Comparison of ENCODE assay signal across 11 mouse cellular contexts in the genomic region with DNA sequence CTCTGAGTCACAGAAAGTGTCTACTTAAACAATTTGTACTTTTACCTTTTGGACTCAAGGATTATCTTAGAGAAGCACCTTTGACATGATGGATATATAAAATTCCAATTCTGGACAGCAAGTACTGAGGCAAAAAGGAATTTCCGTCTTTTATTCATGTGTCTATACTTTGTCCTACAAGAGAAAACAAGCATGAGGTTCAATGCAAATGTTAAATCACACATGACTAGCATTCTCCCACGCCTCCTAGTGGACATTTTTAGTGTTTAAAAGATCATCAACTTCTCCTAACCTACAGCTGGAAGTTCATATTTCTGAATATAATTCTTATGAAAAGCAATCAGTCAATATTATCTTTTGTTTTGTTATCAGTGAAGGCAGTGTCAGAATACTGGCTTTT. TPM values are rescaled to one million over a fixed set of nuclear protein-coding genes. Genes with fewer than 3 reads are reported as not detected.
DNase-seq lines count a peak whose midpoint lies in the region; ATAC-seq and TF ChIP-seq lines count a peak whose summit lies in the region.
"Had no signal": no experiment of that assay in that cellular context is flagged by ENCODE, and none has a peak within 500 bp of the region (broad histone marks: within the 10 kb centered on the region; RNA-seq: fewer than 3 reads in every experiment).

No protein-coding gene starts in this region.

- no peaks in the 10 kb centered on the region for H3K27me3 ChIP-seq in forebrain, embryonic 14.5 days (replicated peaks; ENCODE audit: control insufficient read depth, insufficient read depth, low read length)
- no peaks in the 10 kb centered on the region for H3K27me3 ChIP-seq in forebrain, embryonic 10.5 days (ENCODE audit: poor library complexity, severe bottlenecking)
- H3K27me3 ChIP-seq in liver, embryonic 14.5 days (ENCODE audit: control insufficient read depth, insufficient read depth, low read length) = no peaks in the 10 kb centered on the region
- no peaks in the 10 kb centered on the region for H3K27me3 ChIP-seq in liver, embryonic 12.5 days (replicated peaks)

- H3K4me3 ChIP-seq in forebrain, embryonic 14.5 days (ENCODE audit: low read depth, low read length) = no peak overlapping the region
- H3K4me3 ChIP-seq in forebrain, embryonic 10.5 days = no peak overlapping the region
- H3K4me3 ChIP-seq in liver, embryonic 14.5 days (ENCODE audit: insufficient read depth in 1 of 2, low read depth in 2 of 2, low read length in 2 of 2) = no peak overlapping the region
- H3K4me3 ChIP-seq in liver, embryonic 12.5 days = no peak overlapping the region
- H3K4me3 ChIP-seq: myocyte had no signal

- no peak for ATAC-seq in forebrain, embryonic 14.5 days
- no peak for ATAC-seq in liver, embryonic 14.5 days (ENCODE audit: insufficient read depth)
- no peak for ATAC-seq in liver, embryonic 12.5 days
- peak; percentile 83 for ATAC-seq in megakaryocyte progenitor cell, adult 5-6 weeks (replicated peaks; ENCODE audit: poor library complexity)

- H3K36me3 ChIP-seq in forebrain, embryonic 14.5 days (ENCODE audit: control insufficient read depth, insufficient read depth, low read length) = peaks cover 4% of the 10 kb centered on the region
- peaks cover 57% of the 10 kb centered on the region for H3K36me3 ChIP-seq in forebrain, embryonic 10.5 days (replicated peaks)
- H3K36me3 ChIP-seq in liver, embryonic 14.5 days (replicated peaks; ENCODE audit: control insufficient read depth, insufficient read depth, low read depth) = peaks cover 9% of the 10 kb centered on the region
- H3K36me3 ChIP-seq in liver, embryonic 12.5 days = peaks cover 60% of the 10 kb centered on the region

- H3K4me2 ChIP-seq in forebrain, embryonic 14.5 days (ENCODE audit: low read length) = no peak overlapping the region
- H3K4me2 ChIP-seq in liver, embryonic 14.5 days (ENCODE audit: low read depth) = no peak overlapping the region
- H3K4me2 ChIP-seq in liver, embryonic 12.5 days = no peak overlapping the region

- H3K27ac ChIP-seq in forebrain, embryonic 14.5 days (ENCODE audit: low read depth, low read length) = no peak overlapping the region
- no peak overlapping the region for H3K27ac ChIP-seq in forebrain, embryonic 10.5 days
- H3K27ac ChIP-seq in liver, embryonic 14.5 days = no peak overlapping the region
- no peak overlapping the region for H3K27ac ChIP-seq in liver, embryonic 12.5 days

- 25% methylated on average over 2 of the region's 2 CpGs for WGBS in forebrain, embryonic 14.5 days
- 45% methylated on average over 2 of the region's 2 CpGs for WGBS in forebrain, embryonic 10.5 days
- 34% methylated on average over 2 of the region's 2 CpGs for WGBS in liver, embryonic 14.5 days (ENCODE audit: insufficient replicate concordance)
- WGBS in liver, embryonic 12.5 days (ENCODE audit: insufficient replicate concordance) = 30% methylated on average over 2 of the region's 2 CpGs

- H3K9me3 ChIP-seq in forebrain, embryonic 14.5 days (replicated peaks; ENCODE audit: control insufficient read depth, low read length) = no peaks in the 10 kb centered on the region
- no peaks in the 10 kb centered on the region for H3K9me3 ChIP-seq in forebrain, embryonic 10.5 days
- H3K9me3 ChIP-seq in liver, embryonic 14.5 days (ENCODE audit: control insufficient read depth, low read length) = no peaks in the 10 kb centered on the region
- no peaks in the 10 kb centered on the region for H3K9me3 ChIP-seq in liver, embryonic 12.5 days (replicated peaks)

- no peaks in the 10 kb centered on the region for H3K4me1 ChIP-seq in forebrain, embryonic 14.5 days (ENCODE audit: control insufficient read depth, insufficient read depth, low read length)
- H3K4me1 ChIP-seq in forebrain, embryonic 10.5 days = no peaks in the 10 kb centered on the region
- no peaks in the 10 kb centered on the region for H3K4me1 ChIP-seq in liver, embryonic 14.5 days (replicated peaks; ENCODE audit: control insufficient read depth in 2 of 2, insufficient read depth in 2 of 2, low read length in 1 of 2)
- H3K4me1 ChIP-seq in liver, embryonic 12.5 days = peaks cover 4% of the 10 kb centered on the region; the same call in 1 of the 2 replicates

- peak; percentile 56 for TF ChIP-seq CTCF in liver, embryonic 14.5 days (IDR thresholded peaks at IDR 0.05; ENCODE audit: low read depth)

- peak; percentile 82 for DNase-seq in forebrain, embryonic 14.5 days (ENCODE audit: low spot score)
- DNase-seq in forebrain, embryonic 10.5 days (ENCODE audit: extremely low spot score, low spot score) = no peak
- no peak for DNase-seq in liver, embryonic 14.5 days (ENCODE audit: low read depth in 3 of 3, low spot score in 3 of 3)
- peak; percentile 58 for DNase-seq in ZHBTc4 (ENCODE audit: low read depth, low spot score)
- no peak for DNase-seq in heart, adult 8-10 months (ENCODE audit: low spot score)
- no peak for DNase-seq in right cerebral cortex, postnatal 36 days (ENCODE audit: low spot score in 2 of 2)
- DNase-seq: layer of hippocampus, adult 9-11 months; thymus, postnatal 25 days had no signal

- TF ChIP-seq EP300 in liver, embryonic 14.5 days (IDR thresholded peaks at IDR 0.05; ENCODE audit: low read depth) = no peak

- H3K9ac ChIP-seq in forebrain, embryonic 14.5 days (ENCODE audit: low read length) = no peak overlapping the region
- no peak overlapping the region for H3K9ac ChIP-seq in liver, embryonic 14.5 days (replicated peaks)
- no peak overlapping the region for H3K9ac ChIP-seq in liver, embryonic 12.5 days

RNA-seq across cellular contexts. Expression of a gene that starts 7.5 kb away (rescaled TPM):
- polyA plus RNA-seq in forebrain, embryonic 14.5 days (2014; fragmentation: Nextera tagmentation; extraction: Ambion mirVana) = 9.5 and 10.9 TPM in 2 replicates
- polyA plus RNA-seq in forebrain, embryonic 10.5 days (2016; fragmentation: Nextera tagmentation; extraction: Ambion mirVana) = 25.3 and 26.6 TPM in 2 replicates
- polyA plus RNA-seq in liver, embryonic 14.5 days (2012; rRNA removed) = 2.1 and 4.0 TPM in 2 replicates
- 11.4 and 13.2 TPM in 2 replicates for polyA plus RNA-seq in liver, embryonic 14.5 days (2014; fragmentation: Nextera tagmentation; extraction: Ambion mirVana)
- 15.5 and 16.1 TPM in 2 replicates for polyA plus RNA-seq in liver, embryonic 12.5 days (2016; fragmentation: Nextera tagmentation; extraction: Ambion mirVana)
- total RNA-seq in megakaryocyte progenitor cell, adult 5-6 weeks (2015) = 22.5 and 25.0 TPM in 2 replicates
- total RNA-seq in megakaryocyte progenitor cell, adult 5-6 weeks (2017) = 12.8 and 14.9 TPM in 2 replicates
- total RNA-seq in heart, adult 8-10 months (2022) = under 1 TPM; 0.16 to 0.41 (median 0.33) TPM

RNA-seq across cellular contexts. Expression of a gene that starts 7.7 kb away (rescaled TPM):
- 14.5 and 17.0 TPM in 2 replicates for polyA plus RNA-seq in forebrain, embryonic 14.5 days (2014; fragmentation: Nextera tagmentation; extraction: Ambion mirVana)
- 19.5 and 21.2 TPM in 2 replicates for polyA plus RNA-seq in forebrain, embryonic 10.5 days (2016; fragmentation: Nextera tagmentation; extraction: Ambion mirVana)
- 12.4 and 13.1 TPM in 2 replicates for polyA plus RNA-seq in liver, embryonic 14.5 days (2012; rRNA removed)
- 18.0 and 18.8 TPM in 2 replicates for polyA plus RNA-seq in liver, embryonic 14.5 days (2014; fragmentation: Nextera tagmentation; extraction: Ambion mirVana)
- 18.2 and 20.0 TPM in 2 replicates for polyA plus RNA-seq in liver, embryonic 12.5 days (2016; fragmentation: Nextera tagmentation; extraction: Ambion mirVana)
- 111 and 115 TPM in 2 replicates for total RNA-seq in megakaryocyte progenitor cell, adult 5-6 weeks (2015)
- 30.8 and 33.2 TPM in 2 replicates for total RNA-seq in megakaryocyte progenitor cell, adult 5-6 weeks (2017)
- 10 to 100 TPM in 2 of 4 experiments, 1 to 10 TPM in 2; 6.4 to 11.4 (median 9.2) TPM for total RNA-seq in heart, adult 8-10 months (2022)

Comparison
In these comparisons a context has a peak if more than half of its experiments do, and no peak if none do; other contexts are left out.
1. DNase-seq: peak in forebrain, embryonic 14.5 days (single experiment) and ZHBTc4 (single experiment); none in forebrain, embryonic 10.5 days (single experiment), liver, embryonic 14.5 days (0 of 3), heart, adult 8-10 months (single experiment) and right cerebral cortex, postnatal 36 days (0 of 2).